21 mouse cellular contexts compared by ENCODE assay signal in genomic region chr2:128226465-128227047, GRCm38 (mm10).
DNase-seq lines count a peak whose midpoint lies in the region; TF ChIP-seq lines count a peak whose summit lies in the region.
"Had no signal": no experiment of that assay in that cellular context is flagged by ENCODE, and none has a peak within 500 bp of the region (broad histone marks: within the 10 kb centered on the region; RNA-seq: fewer than 3 reads in every experiment).

No protein-coding gene starts in this region.

- H3ac ChIP-seq in C2C12 (ENCODE audit: control insufficient read depth, insufficient read length, low read depth), result no peak overlapping the region
- H3ac ChIP-seq in myocyte (ENCODE audit: control insufficient read depth, insufficient read length), result no peak overlapping the region

- H3K4me2 ChIP-seq in myocyte (ENCODE audit: low read depth), result peak overlapping the region; percentile 19
- H3K4me2 ChIP-seq: embryonic facial prominence, embryonic 12.5 days; forebrain, embryonic 13.5 days; forebrain, embryonic 15.5 days had no signal

- H3K79me3 ChIP-seq in C2C12 (ENCODE audit: low read depth), result no peaks in the 10 kb centered on the region

- H3K4me3 ChIP-seq in C2C12 (ENCODE audit: insufficient read depth, poor library complexity, severe bottlenecking) (no peak overlapping the region), myocyte (no peak overlapping the region)
- H3K4me3 ChIP-seq: embryonic facial prominence, embryonic 10.5 days; embryonic facial prominence, embryonic 12.5 days; forebrain, embryonic 13.5 days; forebrain, embryonic 15.5 days had no signal

- TF ChIP-seq CTCF in C2C12 (IDR thresholded peaks at IDR 0.05; ENCODE audit: control insufficient read depth, insufficient read depth, insufficient read length), result no peak

- intact Hi-C loops in heart, postnatal 36 days (cut with DNase I), result no loop called here

- peak; percentile 83 for DNase-seq in 3T3-L1 (ENCODE audit: low read depth, low spot score)
- no peak for DNase-seq in spleen, postnatal 14 days (ENCODE audit: low spot score in 2 of 2)
- DNase-seq in heart, postnatal 36 days, result no peak
- DNase-seq in natural killer cell, adult 2 months (ENCODE audit: low spot score in 2 of 2), result no peak
- DNase-seq: adrenal gland, adult 8-10 months; adrenal gland, postnatal 14 days; adrenal gland, postnatal 36 days; B cell, adult 2 months; cerebellum, adult 11-12 months; cerebellum, adult 2 months; cerebellum, adult 9-10 months; cerebellum, postnatal 10 days; cerebellum, postnatal 25 days; forebrain, postnatal 0 days had no signal

- H3K36me3 ChIP-seq in C2C12 (ENCODE audit: control insufficient read depth, insufficient read depth) (no peaks in the 10 kb centered on the region), myocyte (ENCODE audit: control insufficient read depth, insufficient read depth) (no peaks in the 10 kb centered on the region)
- H3K36me3 ChIP-seq: embryonic facial prominence, embryonic 10.5 days; embryonic facial prominence, embryonic 12.5 days; forebrain, embryonic 15.5 days had no signal

- TF ChIP-seq POLR2A in myocyte (IDR thresholded peaks at IDR 0.05; ENCODE audit: insufficient read length, low read depth), result no peak

- no peaks in the 10 kb centered on the region for H3K79me2 ChIP-seq in C2C12 (ENCODE audit: control insufficient read depth, insufficient read depth)
- H3K79me2 ChIP-seq in myocyte (ENCODE audit: control insufficient read depth, insufficient read depth), result no peaks in the 10 kb centered on the region

- H3K27me3 ChIP-seq in C2C12 (ENCODE audit: control insufficient read depth, insufficient read depth, insufficient read length), result no peaks in the 10 kb centered on the region
- no peaks in the 10 kb centered on the region for H3K27me3 ChIP-seq in myocyte (ENCODE audit: control insufficient read depth, insufficient read depth, insufficient read length)
- H3K27me3 ChIP-seq: embryonic facial prominence, embryonic 12.5 days; forebrain, embryonic 13.5 days; forebrain, embryonic 15.5 days; Patski had no signal

TF ChIP-seq in C2C12, 6 proteins besides CTCF, POLR2A, EP300 and RAD21:
- no peak for TF ChIP-seq MYOG (IDR thresholded peaks at IDR 0.05; ENCODE audit: control insufficient read depth, extremely low read depth, insufficient read length)
- TF ChIP-seq USF1 (IDR thresholded peaks at IDR 0.05; ENCODE audit: low read depth), result peak; percentile 1
- peak; percentile 96 for TF ChIP-seq CEBPB (IDR thresholded peaks at IDR 0.05; ENCODE audit: low read depth)
- TF ChIP-seq MAX (IDR thresholded peaks at IDR 0.05), result peak; percentile 73
- peak; percentile 67 for TF ChIP-seq MYOD1 (IDR thresholded peaks at IDR 0.05; ENCODE audit: control insufficient read depth, insufficient read length, low read depth)
- TF ChIP-seq FOSL1 (IDR thresholded peaks at IDR 0.05; ENCODE audit: insufficient read depth, low read length, poor library complexity, severe bottlenecking), result peak; percentile 76

TF ChIP-seq in myocyte, 11 proteins besides CTCF, POLR2A, EP300 and RAD21:
- TF ChIP-seq CEBPB (IDR thresholded peaks at IDR 0.05; ENCODE audit: insufficient read depth, poor library complexity, severe bottlenecking), result peak; percentile 91
- TF ChIP-seq MYOG (IDR thresholded peaks at IDR 0.05; ENCODE audit: control insufficient read depth in 1 of 3, insufficient read depth in 1 of 3, insufficient read length in 2 of 3, low read depth in 2 of 3), result peak in 1 of 3 experiments; percentile 25
- no peak for TF ChIP-seq MAX (IDR thresholded peaks at IDR 0.05; ENCODE audit: low read depth)
- TF ChIP-seq USF1 (IDR thresholded peaks at IDR 0.05; ENCODE audit: low read depth), result no peak
- peak in 2 of 3 experiments; percentile 23 to 44 for TF ChIP-seq MYOD1 (IDR thresholded peaks at IDR 0.05; ENCODE audit: control insufficient read depth in 1 of 3, insufficient read length in 2 of 3, low read depth in 2 of 3)
